Mouse (Mus musculus) embryonic fibroblast, embryonic 13.5 days (primary cell): ENCODE data around the gene Gm17657. TPM values are rescaled to one million over a fixed set of nuclear protein-coding genes. Genes with fewer than 3 reads are reported as not detected.

ENCODE experiments used
- H3K27ac ChIP-seq: 2 replicates; pipeline ENCODE4 v1.5.1; 2012; ENCODE audit warnings: low read length, control low read depth, inconsistent platforms; ENCODE audit not compliant: insufficient read depth
- H3K4me1 ChIP-seq: 2 replicates; pipeline ENCODE4 v1.6.1; 2011; ENCODE audit warnings: low read length; ENCODE audit not compliant: control insufficient read depth, insufficient read depth
- H3K4me3 ChIP-seq: 2 replicates; pipeline ENCODE4 v1.5.1; 2011; ENCODE audit warnings: mild to moderate bottlenecking, control low read depth, low read length; ENCODE audit not compliant: insufficient read depth
- CTCF ChIP-seq: IDR thresholded peaks from 2 replicates; pipeline ENCODE4 v1.5.1; 2011; ENCODE audit warnings: mild to moderate bottlenecking, control low read depth, low read length, moderate library complexity, borderline replicate concordance; ENCODE audit not compliant: insufficient read depth
- POLR2A ChIP-seq: IDR thresholded peaks from 2 replicates; pipeline ENCODE4 v1.6.1; 2011; ENCODE audit warnings: low read depth, mild to moderate bottlenecking, control low read depth, low read length, moderate library complexity
- polyA plus RNA-seq: library from polyadenylated mRNA; stranded (reverse); fragments of >200 nt; gene quantifications from 2 replicates; pipeline ENCODE4 v1.2.4, GENCODE M21; 2011; ENCODE audit warnings: low read depth; ENCODE audit not compliant: missing spikeins, insufficient read length

The Gm17657 gene
- polyA plus RNA-seq: not detected in 2 replicates

GRCm38 (mm10) chr17:29549543-29550428 lies at the start of gene Gm17657, which contains the start of gene Tbc1d22b:
Gene Gm17657 (minus strand): TSS chr17:29549638.
Gene Tbc1d22b (plus strand): TSS chr17:29549785.
- TF ChIP-seq CTCF: no peak
- TF ChIP-seq POLR2A: peak; percentile 68
- peaks cover 6% of the 10 kb centered on the region; the same call in 1 of the 2 replicates for H3K4me1 ChIP-seq
- H3K4me3 ChIP-seq: peak within 1 kb of the TSS; percentile 93
- H3K27ac ChIP-seq: no peak within 1 kb of the TSS

GRCm38 (mm10) chr17:29599051-29599450 lies 49.6 kb upstream of the Gm17657 start:
- Histone ChIP-seq H3K27ac (no peak overlapping the region), H3K4me1 (no peaks in the 10 kb centered on the region), H3K4me3 (no peak overlapping the region)
- TF ChIP-seq POLR2A: no peak
- TF ChIP-seq CTCF: no peak

GRCm38 (mm10) chr17:29596771-29597132 lies 47.3 kb upstream of the Gm17657 start:
- Histone ChIP-seq H3K4me1 (no peaks in the 10 kb centered on the region), H3K27ac (no peak overlapping the region), H3K4me3 (no peak overlapping the region)
- no peak for TF ChIP-seq POLR2A
- no peak for TF ChIP-seq CTCF

- H3K27ac ChIP-seq: no peak overlapping the region
- TF ChIP-seq POLR2A (no peak), CTCF (no peak)
Observed at GRCm38 (mm10) chr17:29595891-29596770, 46.7 kb upstream of the Gm17657 start.

GRCm38 (mm10) chr17:29589221-29589898 lies 39.9 kb upstream of the Gm17657 start:
- Histone ChIP-seq H3K27ac (no peak overlapping the region), H3K4me1 (no peaks in the 10 kb centered on the region), H3K4me3 (no peak overlapping the region)
- TF ChIP-seq CTCF (no peak), POLR2A (no peak)

More at GRCm38 (mm10) chr17:29595891-29596770, 46.7 kb upstream of the Gm17657 start:
- H3K4me3 ChIP-seq: no peak overlapping the region
- H3K4me1 ChIP-seq: no peaks in the 10 kb centered on the region

- no peaks in the 10 kb centered on the region for H3K4me1 ChIP-seq
- no peak overlapping the region for H3K27ac ChIP-seq
- TF ChIP-seq POLR2A (no peak), CTCF (no peak)
- no peak overlapping the region for H3K4me3 ChIP-seq
Observed at GRCm38 (mm10) chr17:29586921-29587320, 37.5 kb upstream of the Gm17657 start.

- no peaks in the 10 kb centered on the region for H3K4me1 ChIP-seq
- H3K27ac ChIP-seq: no peak overlapping the region
- no peak for TF ChIP-seq POLR2A
- no peak for TF ChIP-seq CTCF
- no peak overlapping the region for H3K4me3 ChIP-seq
Observed at GRCm38 (mm10) chr17:29585446-29585845, 36.0 kb upstream of the Gm17657 start.

- Histone ChIP-seq H3K4me3 (no peak overlapping the region), H3K27ac (no peak overlapping the region), H3K4me1 (no peaks in the 10 kb centered on the region)
- no peak for TF ChIP-seq CTCF
- no peak for TF ChIP-seq POLR2A
Observed at GRCm38 (mm10) chr17:29584737-29585136, 35.3 kb upstream of the Gm17657 start.

- no peak overlapping the region for H3K4me3 ChIP-seq
- no peaks in the 10 kb centered on the region for H3K4me1 ChIP-seq
- TF ChIP-seq POLR2A (no peak), CTCF (no peak)
- no peak overlapping the region for H3K27ac ChIP-seq
Observed at GRCm38 (mm10) chr17:29584306-29584705, 34.9 kb upstream of the Gm17657 start.
